Mouse (Mus musculus): ENCODE measurements around the gene Gm2075.
"Not testable (repeated sequence)": the region's sequence is repeated elsewhere in the genome, so short reads cannot be mapped to it uniquely, and the experiment has no call there.

- not testable (repeated sequence) for TF ChIP-seq CTCF (IDR thresholded peaks at IDR 0.05; ENCODE audit: low read depth, low read length); POLR2AphosphoS5 (IDR thresholded peaks at IDR 0.05; ENCODE audit: insufficient replicate concordance, low read depth, low read length); GATA1 (IDR thresholded peaks at IDR 0.05; ENCODE audit: borderline replicate concordance, low read length); GATA2 (IDR thresholded peaks at IDR 0.05; ENCODE audit: borderline replicate concordance, low read depth, low read length)
- peak; percentile 24; the same call in 1 of the 2 replicates for TF ChIP-seq TAL1 (conservative IDR thresholded peaks at IDR 0.05; ENCODE audit: low read depth, low read length)
Measured at GRCm38 (mm10) chr12:88039703-88040102, 28.1 kb downstream of the Gm2075 start.
